Mouse (Mus musculus) G1E (cell line): ENCODE data around the gene Hoxb8.

Experiments
- CTCF ChIP-seq: IDR thresholded peaks from 2 replicates; pipeline ENCODE4 v1.5.1; 2012; ENCODE audit warnings: low read depth, low read length, inconsistent platforms, mixed read lengths
- GATA1 ChIP-seq: IDR thresholded peaks from 2 replicates; pipeline ENCODE4 v1.6.1; 2012; ENCODE audit warnings: borderline replicate concordance, low read length, inconsistent platforms, mixed read lengths
- GATA2 ChIP-seq: IDR thresholded peaks from 2 replicates; pipeline ENCODE4 v1.6.1; 2012; ENCODE audit warnings: low read depth, low read length, inconsistent platforms, borderline replicate concordance
- POLR2AphosphoS5 ChIP-seq: IDR thresholded peaks from 2 replicates; pipeline ENCODE4 v1.6.1; 2012; ENCODE audit warnings: low read depth, low read length, inconsistent platforms; ENCODE audit not compliant: insufficient replicate concordance
- TAL1 ChIP-seq: conservative IDR thresholded peaks from 2 replicates; pipeline ENCODE4 v1.6.1; 2012; ENCODE audit warnings: low read depth, low read length, inconsistent platforms, mixed read lengths

DNA sequence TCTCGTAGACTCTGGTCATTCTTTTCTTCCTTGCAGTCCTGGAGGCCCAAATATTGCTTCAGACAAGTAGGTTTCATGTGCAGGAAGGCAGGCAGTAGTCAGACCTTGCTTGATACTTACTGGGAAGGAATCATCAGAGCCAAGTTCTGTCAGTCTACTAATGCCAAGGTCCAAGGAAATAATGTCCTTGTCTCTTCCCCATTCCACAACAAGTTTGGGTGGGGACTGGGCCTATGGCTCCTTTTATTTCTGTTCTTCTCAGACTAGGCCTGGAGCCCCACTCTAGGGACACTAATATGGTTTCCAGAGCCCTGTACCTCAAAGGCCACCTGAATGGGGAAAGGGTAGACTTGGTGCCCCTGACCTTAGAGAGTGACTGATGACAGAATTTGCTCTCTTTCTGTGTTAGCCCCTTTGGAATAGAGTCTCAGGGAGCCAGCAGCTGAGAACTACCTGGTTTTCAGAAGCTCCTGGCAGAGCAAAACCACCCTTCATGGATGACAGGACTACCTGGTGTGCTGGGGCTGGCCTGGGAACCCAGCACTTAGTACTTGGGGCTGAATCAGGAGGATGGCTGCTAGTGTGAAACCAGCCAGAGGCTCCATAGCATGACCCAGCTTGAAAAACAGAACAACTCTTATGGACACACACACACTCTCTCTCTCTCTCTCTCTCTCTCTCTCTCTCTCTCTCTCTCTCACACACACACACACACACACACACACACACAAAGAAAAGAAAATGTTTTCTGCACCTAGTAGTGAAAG lies 6.9 kb downstream of the Hoxb8 start:
- TF ChIP-seq CTCF (no peak), POLR2AphosphoS5 (no peak), GATA1 (no peak), TAL1 (no peak), GATA2 (no peak)
